Mouse (Mus musculus) olfactory bulb, adult 2 months (tissue): ENCODE data around the gene Ogfrl1. TPM values are rescaled to one million over a fixed set of nuclear protein-coding genes. Genes with fewer than 3 reads are reported as not detected.

Experiments used
- H3K27ac ChIP-seq: fragments of 200-500 bp; 2 replicates; pipeline ENCODE4 v1.5.1; 2012; ENCODE audit warnings: low read depth, low read length; ENCODE audit not compliant: insufficient read depth
- H3K4me1 ChIP-seq: fragments of 200-500 bp; 2 replicates; pipeline ENCODE4 v1.6.1; 2012; ENCODE audit warnings: low read length; ENCODE audit not compliant: control insufficient read depth, insufficient read depth
- H3K4me3 ChIP-seq: fragments of 200-500 bp; 2 replicates; pipeline ENCODE4 v1.5.1; 2012; ENCODE audit warnings: mild to moderate bottlenecking, low read depth, low read length, moderate library complexity; ENCODE audit not compliant: insufficient read depth
- CTCF ChIP-seq: fragments of 200-500 bp; IDR thresholded peaks from 2 replicates; pipeline ENCODE4 v1.5.1; 2012; ENCODE audit warnings: low read depth, mild to moderate bottlenecking, low read length, moderate library complexity; ENCODE audit not compliant: insufficient read depth
- POLR2A ChIP-seq: fragments of 200-500 bp; IDR thresholded peaks from 2 replicates; pipeline ENCODE4 v1.6.1; 2012; ENCODE audit warnings: mild to moderate bottlenecking, low read depth, low read length, moderate library complexity; ENCODE audit not compliant: insufficient read depth
- WGBS: fragments of 180-500 bp; shearing (Covaris S2); methylation state at CpG from one replicate; pipeline ENCODE4 v1.1.7; 2018; 5-methylcytosine and 5-hydroxymethylcytosine counted together
- polyA plus RNA-seq: library from polyadenylated mRNA; stranded (reverse); fragments of >200 nt; gene quantifications from 2 replicates; pipeline ENCODE4 v1.2.4, GENCODE M21; 2012; ENCODE audit warnings: low replicate concordance; ENCODE audit not compliant: missing spikeins, insufficient read depth, insufficient read length

Ogfrl1 gene
- polyA plus RNA-seq, 1 experiment, result not detected

- peaks cover 6% of the 10 kb centered on the region; the same call in 1 of the 2 replicates for H3K4me1 ChIP-seq
- 32% methylated on average over 6 of the region's 6 CpGs for WGBS
- no peak for TF ChIP-seq CTCF
- TF ChIP-seq POLR2A, result no peak
- no peak overlapping the region for H3K4me3 ChIP-seq
- H3K27ac ChIP-seq, result no peak overlapping the region
Measured at GRCm38 (mm10) chr1:23379321-23379720, 18.3 kb downstream of the Ogfrl1 start.

GRCm38 (mm10) chr1:23377572-23377971, 20.0 kb downstream of the Ogfrl1 start:
- Histone ChIP-seq H3K27ac (no peak overlapping the region), H3K4me3 (no peak overlapping the region), H3K4me1 (peaks cover 6% of the 10 kb centered on the region; the same call in 1 of the 2 replicates)
- TF ChIP-seq POLR2A (no peak), CTCF (no peak)
- WGBS, result 84% methylated on average over 13 of the region's 13 CpGs

DNA sequence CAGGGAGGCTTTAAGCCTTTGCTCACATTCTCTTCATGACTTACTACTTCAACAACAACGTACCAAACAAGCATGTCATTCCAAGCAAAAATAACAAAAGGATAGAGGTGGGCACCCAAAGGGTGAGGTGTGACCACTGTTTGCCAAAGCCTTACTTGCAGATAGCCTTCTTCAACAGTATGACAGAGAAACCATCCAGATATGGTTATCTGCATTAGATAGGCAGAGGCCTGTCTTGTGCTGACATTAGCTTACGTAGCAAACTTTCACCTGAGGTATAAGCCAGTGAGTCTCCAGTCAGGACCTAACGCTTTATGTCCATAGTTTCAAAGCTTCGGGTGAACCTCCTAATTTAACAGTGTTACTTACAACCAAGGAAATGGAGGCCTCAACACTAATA, 23.4 kb downstream of the Ogfrl1 start:
- H3K4me3 ChIP-seq, result no peak overlapping the region
- 80% methylated on average over 4 of the region's 4 CpGs for WGBS
- TF ChIP-seq CTCF (no peak), POLR2A (no peak)
- no peak overlapping the region for H3K27ac ChIP-seq
- no peaks in the 10 kb centered on the region for H3K4me1 ChIP-seq

DNA sequence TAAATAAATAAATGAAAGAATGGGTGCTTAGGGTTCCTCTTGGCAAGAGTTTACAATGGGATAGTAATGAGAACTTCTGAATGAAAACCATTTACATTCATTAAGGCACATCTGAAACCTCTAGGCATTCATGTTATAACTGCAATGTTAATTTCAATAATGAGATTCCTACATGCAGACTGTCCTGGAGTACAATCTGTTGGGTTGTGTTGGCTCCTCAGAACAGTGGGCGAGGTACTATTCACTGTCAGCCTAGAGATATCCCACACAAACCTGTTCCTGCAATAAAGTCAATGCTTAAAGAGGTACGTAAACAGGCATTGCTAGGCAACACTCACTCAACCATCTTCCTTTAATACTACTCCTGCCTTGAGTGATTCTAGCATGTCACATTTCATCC, 32.0 kb downstream of the Ogfrl1 start:
- 99% methylated on average over 2 of the region's 2 CpGs for WGBS
- Histone ChIP-seq H3K4me1 (no peaks in the 10 kb centered on the region), H3K4me3 (no peak overlapping the region), H3K27ac (no peak overlapping the region)
- TF ChIP-seq POLR2A, result no peak
- TF ChIP-seq CTCF, result no peak

GRCm38 (mm10) chr1:23352895-23353294, 44.7 kb downstream of the Ogfrl1 start:
- Histone ChIP-seq H3K27ac (no peak overlapping the region), H3K4me3 (no peak overlapping the region), H3K4me1 (no peaks in the 10 kb centered on the region)
- TF ChIP-seq POLR2A (no peak), CTCF (no peak)
- WGBS, result 96% methylated on average over 6 of the region's 6 CpGs

GRCm38 (mm10) chr1:23351756-23352155, 45.8 kb downstream of the Ogfrl1 start:
- H3K4me1 ChIP-seq, result no peaks in the 10 kb centered on the region
- no peak overlapping the region for H3K4me3 ChIP-seq
- no peak overlapping the region for H3K27ac ChIP-seq
- WGBS, result 73% methylated on average over 4 of the region's 4 CpGs
- no peak for TF ChIP-seq CTCF
- TF ChIP-seq POLR2A, result no peak

GRCm38 (mm10) chr1:23345633-23346032, 51.9 kb downstream of the Ogfrl1 start:
- TF ChIP-seq POLR2A, result no peak
- TF ChIP-seq CTCF, result no peak
- Histone ChIP-seq H3K4me1 (no peaks in the 10 kb centered on the region), H3K27ac (no peak overlapping the region), H3K4me3 (no peak overlapping the region)
- WGBS, result 92% methylated on average over 3 of the region's 3 CpGs

- TF ChIP-seq CTCF (no peak), POLR2A (no peak)
- Histone ChIP-seq H3K4me3 (no peak overlapping the region), H3K4me1 (no peaks in the 10 kb centered on the region), H3K27ac (no peak overlapping the region)
- WGBS, result 93% methylated on average over 4 of the region's 4 CpGs
Measured at GRCm38 (mm10) chr1:23342864-23343263, 54.7 kb downstream of the Ogfrl1 start.

- TF ChIP-seq CTCF, result no peak
- TF ChIP-seq POLR2A, result no peak
- Histone ChIP-seq H3K27ac (no peak overlapping the region), H3K4me1 (no peaks in the 10 kb centered on the region), H3K4me3 (no peak overlapping the region)
- WGBS, result 88% methylated on average over 3 of the region's 3 CpGs
Measured at GRCm38 (mm10) chr1:23342224-23342623, 55.3 kb downstream of the Ogfrl1 start.
